Comparison of ENCODE assay signal across 7 mouse cellular contexts in the genomic region with DNA sequence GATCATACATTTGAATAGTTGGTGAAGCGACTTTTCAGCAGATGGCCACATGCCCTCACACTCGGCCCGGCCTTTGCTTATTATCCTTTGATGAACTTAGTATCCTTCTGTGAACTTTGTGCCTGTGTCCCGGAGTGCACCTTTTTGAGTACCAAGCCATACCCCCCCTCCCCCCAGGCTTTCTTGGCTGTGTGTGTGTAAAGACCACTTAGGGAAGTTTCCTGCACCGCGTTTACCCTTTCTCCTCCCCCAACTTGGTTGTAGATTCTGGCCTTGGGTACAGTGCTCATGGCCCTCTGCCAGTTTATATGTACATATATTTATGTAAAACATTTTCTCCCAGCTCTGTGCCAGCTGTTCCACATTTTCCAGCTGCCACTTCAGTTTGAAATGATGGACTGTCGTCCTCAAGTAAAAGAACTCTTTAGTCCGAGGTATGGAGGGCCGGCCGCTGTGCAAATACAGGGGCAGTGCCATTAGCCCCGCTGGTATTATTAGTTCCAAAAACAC. TPM values are rescaled to one million over a fixed set of nuclear protein-coding genes. Genes with fewer than 3 reads are reported as not detected.
DNase-seq lines count a peak whose midpoint lies in the region; ATAC-seq and TF ChIP-seq lines count a peak whose summit lies in the region.

No protein-coding gene starts in this region.

- no peak overlapping the region for H3K27ac ChIP-seq in ES-E14 (ENCODE audit: insufficient read depth, low read depth, low read length, poor library complexity, severe bottlenecking)
- peak overlapping the region; percentile 39 to 84 for H3K27ac ChIP-seq in heart, embryonic 14.5 days (replicated peaks in 1 of 2; ENCODE audit: control insufficient read depth in 1 of 2, insufficient read depth in 1 of 2, low read depth in 2 of 2, low read length in 2 of 2)
- no peak overlapping the region for H3K27ac ChIP-seq in liver, embryonic 13.5 days

- peak overlapping the region; percentile 84 for H3K4me2 ChIP-seq in heart, embryonic 14.5 days (ENCODE audit: low read length)
- peak overlapping the region; percentile 65 for H3K4me2 ChIP-seq in liver, embryonic 13.5 days

- ATAC-seq in heart, embryonic 14.5 days (ENCODE audit: insufficient number of reproducible peaks, insufficient read depth, low FRiP score, low read depth), result no peak
- no peak for ATAC-seq in liver, embryonic 13.5 days (ENCODE audit: low read depth)

- H3K9ac ChIP-seq in ES-E14 (ENCODE audit: insufficient read depth, low read depth, low read length, poor library complexity, severe bottlenecking), result peak overlapping the region; percentile 82; the same call in 1 of the 2 replicates
- H3K9ac ChIP-seq in heart, embryonic 14.5 days (ENCODE audit: low read length), result peak overlapping the region; percentile 79
- no peak overlapping the region for H3K9ac ChIP-seq in liver, embryonic 13.5 days

- no peaks in the 10 kb centered on the region for H3K9me3 ChIP-seq in ES-E14 (ENCODE audit: control insufficient read depth, insufficient read depth, low read depth, low read length)
- H3K9me3 ChIP-seq in heart, embryonic 14.5 days (ENCODE audit: control insufficient read depth, low read length), result no peaks in the 10 kb centered on the region
- no peaks in the 10 kb centered on the region for H3K9me3 ChIP-seq in liver, embryonic 13.5 days (replicated peaks)

- 12% methylated on average over 11 of the region's 11 CpGs for WGBS in heart, embryonic 14.5 days
- WGBS in liver, embryonic 13.5 days (ENCODE audit: insufficient replicate concordance), result 11% methylated on average over 11 of the region's 11 CpGs

- no peaks in the 10 kb centered on the region for H3K4me1 ChIP-seq in ES-E14 (ENCODE audit: control insufficient read depth in 2 of 2, insufficient read depth in 2 of 2, low read length in 2 of 2, poor library complexity in 1 of 2)
- H3K4me1 ChIP-seq in heart, embryonic 14.5 days (ENCODE audit: control insufficient read depth in 2 of 2, insufficient read depth in 2 of 2, low read length in 2 of 2), result 0 out of 4 replicates have a peak, but pooled peaks cover 0 to 4% of the 10 kb centered on the region in 2 experiments
- H3K4me1 ChIP-seq in liver, embryonic 13.5 days (replicated peaks), result no peaks in the 10 kb centered on the region; the same call in 1 of the 2 replicates

- in situ Hi-C loops in ES-E14 (cut with MboI; ENCODE audit: low sequenced_read_pairs in 2 of 2, unreplicated experiment in 2 of 2), result no loop called here

- peaks cover 33% of the 10 kb centered on the region for H3K27me3 ChIP-seq in heart, embryonic 14.5 days (ENCODE audit: control insufficient read depth, insufficient read depth, low read length)
- peaks cover 69% of the 10 kb centered on the region for H3K27me3 ChIP-seq in liver, embryonic 13.5 days

- peak overlapping the region; percentile 83 to 86 for H3K4me3 ChIP-seq in ES-E14 (ENCODE audit: insufficient read depth in 1 of 2, low read depth in 1 of 2, low read length in 2 of 2, poor library complexity in 1 of 2, severe bottlenecking in 1 of 2)
- H3K4me3 ChIP-seq in heart, embryonic 14.5 days (ENCODE audit: control insufficient read depth in 1 of 2, insufficient read depth in 1 of 2, low read depth in 1 of 2, low read length in 2 of 2), result peak overlapping the region; percentile 56 to 71
- peak overlapping the region; percentile 53 for H3K4me3 ChIP-seq in liver, embryonic 13.5 days (replicated peaks)

- DNase-seq in 3T3-L1 (ENCODE audit: low read depth, low spot score) (peak; percentile 58), ES-E14 (ENCODE audit: low read depth, low spot score) (no peak)
- DNase-seq in liver, embryonic 13.5 days, result no peak
- peak; percentile 53 for DNase-seq in retina, embryonic 14.5 days (ENCODE audit: low spot score)
- DNase-seq in natural killer cell, adult 2 months (ENCODE audit: low spot score in 2 of 2), result no peak
- no peak for DNase-seq in T-cell, adult 2 months (ENCODE audit: low spot score)

- no peaks in the 10 kb centered on the region for H3K36me3 ChIP-seq in ES-E14 (ENCODE audit: control insufficient read depth, insufficient read depth, low read length, poor library complexity, severe bottlenecking)
- H3K36me3 ChIP-seq in heart, embryonic 14.5 days (ENCODE audit: control insufficient read depth, insufficient read depth, low read length), result no peaks in the 10 kb centered on the region
- no peaks in the 10 kb centered on the region for H3K36me3 ChIP-seq in liver, embryonic 13.5 days

TF ChIP-seq in ES-E14, 5 proteins besides CTCF, POLR2A, EP300 and RAD21:
- no peak for TF ChIP-seq HCFC1 (IDR thresholded peaks at IDR 0.05; ENCODE audit: borderline replicate concordance, insufficient read depth, low read length)
- TF ChIP-seq CHD2 (IDR thresholded peaks at IDR 0.05; ENCODE audit: low read depth, low read length), result no peak
- TF ChIP-seq MAFK (IDR thresholded peaks at IDR 0.05; ENCODE audit: insufficient read depth, low read depth, low read length), result no peak
- no peak for TF ChIP-seq ZC3H11A (IDR thresholded peaks at IDR 0.05; ENCODE audit: borderline replicate concordance, low read depth, low read length)
- TF ChIP-seq ZNF384 (IDR thresholded peaks at IDR 0.05; ENCODE audit: low read depth, low read length), result no peak
TF ChIP-seq in ES-E14: peak in this region for 0.

RNA-seq across cellular contexts. Expression of a gene that starts 1.8 kb away (rescaled TPM):
- 7.3 and 9.3 TPM in 2 replicates for total RNA-seq in ES-E14 (2012; rRNA removed)
- 6.2 and 7.0 TPM in 2 replicates for polyA plus RNA-seq in heart, embryonic 14.5 days (2014; fragmentation: Nextera tagmentation; extraction: Ambion mirVana)
- polyA plus RNA-seq in liver, embryonic 13.5 days (2015; fragmentation: Nextera tagmentation; extraction: Ambion mirVana), result 0.51 and 0.60 TPM in 2 replicates

Comparison
In these comparisons a context has a peak if more than half of its experiments do, and no peak if none do; other contexts are left out.
1. DNase-seq: peak in 3T3-L1 (single experiment) and retina, embryonic 14.5 days (single experiment); none in ES-E14 (single experiment), liver, embryonic 13.5 days (single experiment), natural killer cell, adult 2 months (0 of 2) and T-cell, adult 2 months (single experiment).
2. H3K27ac ChIP-seq: peak in heart, embryonic 14.5 days (2 of 2); none in ES-E14 (single experiment) and liver, embryonic 13.5 days (single experiment).
3. Peak in every context shown above with its lines, with median percentiles within 50 percentile points of each other: H3K4me3 ChIP-seq.